Mouse (Mus musculus) MEL (cell line): ENCODE data around the gene D5Ertd579e.

Experiments
- CHD2 ChIP-seq: IDR thresholded peaks from 2 replicates; pipeline ENCODE4 v1.6.1; 2011; ENCODE audit warnings: low read length, improper control_type of control experiment
- CTCF ChIP-seq, 3 experiments: IDR thresholded peaks in 2 of 3; conservative IDR thresholded peaks in 1 of 3; 2 replicates each; pipeline ENCODE4 v1.5.1; 2011 to 2012; ENCODE audit warnings: low read length in 3 of 3, low read depth in 2 of 3, mild to moderate bottlenecking in 2 of 3, improper control_type of control experiment in 1 of 3, inconsistent platforms in 1 of 3, mixed read lengths in 1 of 3, moderate library complexity in 1 of 3; ENCODE audit not compliant: control insufficient read depth in 1 of 3, insufficient read depth in 1 of 3, poor library complexity in 1 of 3, severe bottlenecking in 1 of 3
- E2F4 ChIP-seq: IDR thresholded peaks from 2 replicates; pipeline ENCODE4 v1.6.1; 2011; ENCODE audit warnings: low read depth, low read length, improper control_type of control experiment, borderline replicate concordance
- EP300 ChIP-seq, 2 experiments: IDR thresholded peaks; 2 replicates each; pipeline ENCODE4 v1.6.1; 2011; ENCODE audit warnings: improper control_type of control experiment in 2 of 2, low read length in 2 of 2, low read depth in 1 of 2, mild to moderate bottlenecking in 1 of 2
- HCFC1 ChIP-seq: IDR thresholded peaks from 2 replicates; pipeline ENCODE4 v1.6.1; 2012; ENCODE audit warnings: low read depth, mild to moderate bottlenecking, inconsistent platforms, low read length, improper control_type of control experiment, moderate library complexity
- MAX ChIP-seq: IDR thresholded peaks from 2 replicates; pipeline ENCODE4 v1.6.1; 2011; ENCODE audit warnings: low read length, improper control_type of control experiment
- MYB ChIP-seq: IDR thresholded peaks from 2 replicates; pipeline ENCODE4 v1.6.1; 2011; ENCODE audit warnings: mild to moderate bottlenecking, low read depth, low read length, improper control_type of control experiment
- POLR2A ChIP-seq, 2 experiments: IDR thresholded peaks; 2 replicates each; pipeline ENCODE4 v1.6.1; 2011 to 2012; ENCODE audit warnings: low read length in 2 of 2, mild to moderate bottlenecking in 2 of 2, control low read depth in 1 of 2, improper control_type of control experiment in 1 of 2, low read depth in 1 of 2, moderate library complexity in 1 of 2; ENCODE audit not compliant: control insufficient read depth in 1 of 2, insufficient read depth in 1 of 2, poor library complexity in 1 of 2
- POLR2AphosphoS5 ChIP-seq: IDR thresholded peaks from 2 replicates; pipeline ENCODE4 v1.6.1; 2012; ENCODE audit warnings: low read depth, borderline replicate concordance, mild to moderate bottlenecking, inconsistent platforms, low read length, moderate library complexity, mixed read lengths
- SIN3A ChIP-seq: IDR thresholded peaks from 2 replicates; pipeline ENCODE4 v1.6.1; 2012; ENCODE audit warnings: low read length, improper control_type of control experiment, inconsistent platforms
- ZC3H11A ChIP-seq: IDR thresholded peaks from 2 replicates; pipeline ENCODE4 v1.6.1; 2012; ENCODE audit warnings: low read depth, mild to moderate bottlenecking, inconsistent platforms, low read length, improper control_type of control experiment
- ZNF384 ChIP-seq: IDR thresholded peaks from 2 replicates; pipeline ENCODE4 v1.6.1; 2012; ENCODE audit warnings: low read depth, mild to moderate bottlenecking, inconsistent platforms, low read length, improper control_type of control experiment

DNA sequence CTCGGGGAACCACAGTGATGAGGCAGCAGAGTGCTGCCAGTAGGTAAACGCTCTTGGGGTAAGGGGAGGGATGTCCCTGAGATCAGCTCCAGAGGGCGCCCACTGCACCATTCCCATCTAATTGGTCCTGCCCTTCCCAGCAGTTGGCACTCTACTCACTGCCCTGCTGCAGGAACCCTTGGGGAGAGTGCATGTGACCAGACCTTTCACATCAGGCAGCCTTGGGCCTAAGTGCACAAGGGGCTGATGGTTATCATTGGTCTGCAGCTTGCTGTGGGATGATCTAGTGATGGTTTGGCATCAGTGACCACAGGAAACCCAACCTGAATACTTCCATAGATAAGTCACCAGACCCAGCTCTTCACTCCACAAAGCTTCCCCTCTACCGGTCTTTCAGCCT is 98.2 kb downstream of the D5Ertd579e start:
- TF ChIP-seq CTCF (IDR thresholded peaks at IDR 0.05 in 2 of 3, conservative IDR thresholded peaks at IDR 0.05 in 1 of 3; ENCODE audit: control insufficient read depth in 1 of 3, insufficient read depth in 1 of 3, low read depth in 2 of 3, low read length in 3 of 3, poor library complexity in 1 of 3, severe bottlenecking in 1 of 3) (peak in 2 of 3 experiments; percentile 56 to 57; a peak in 4 of 6 replicates), POLR2AphosphoS5 (no peak; the same call in 1 of the 2 replicates), POLR2A (IDR thresholded peaks at IDR 0.05; ENCODE audit: control insufficient read depth in 1 of 2, insufficient read depth in 1 of 2, low read depth in 1 of 2, low read length in 2 of 2, poor library complexity in 1 of 2) (no peak), MAX (no peak), HCFC1 (no peak), E2F4 (no peak), EP300 (IDR thresholded peaks at IDR 0.05; ENCODE audit: low read depth in 1 of 2, low read length in 2 of 2) (peak; percentile 71 to 82), ZC3H11A (no peak; the same call in 1 of the 2 replicates), MYB (no peak), ZNF384 (no peak), SIN3A (no peak), CHD2 (no peak)
